Mouse (Mus musculus) granulocyte monocyte progenitor cell, adult 5-6 weeks (primary cell): ENCODE results near the gene Slc17a8. TPM values are rescaled to one million over a fixed set of nuclear protein-coding genes. Genes with fewer than 3 reads are reported as not detected.
"Not testable (repeated sequence)": the region's sequence is repeated elsewhere in the genome, so short reads cannot be mapped to it uniquely, and the experiment has no call there.

Experiments used
- ATAC-seq: replicated peaks from 2 replicates; pipeline ENCODE4 v1.8.0; 2016; ENCODE audit warnings: mild to moderate bottlenecking, moderate TSS enrichment, inconsistent platforms; ENCODE audit not compliant: poor library complexity, severe bottlenecking
- total RNA-seq, 2 experiments: library from RNA; stranded (forward) in 1 of 2; stranded (reverse) in 1 of 2; fragments of 200-712, 200-1000 nt in 1 of 2; fragments of >200 nt in 1 of 2; fragmentation: Nextera tagmentation in 1 of 2; gene quantifications; 2 replicates each; pipeline ENCODE4 v1.2.3; 2014 to 2017

Slc17a8 gene
- total RNA-seq, 2 experiments from 2014 or later, result not detected

GRCm38 (mm10) chr10:89594309-89594708 is 26.7 kb downstream of the Slc17a8 start:
- ATAC-seq, result peak; percentile 28; the same call in 1 of the 2 replicates

- no peak for ATAC-seq
Measured at GRCm38 (mm10) chr10:89592797-89593196, 28.3 kb downstream of the Slc17a8 start.

GRCm38 (mm10) chr10:89589877-89590276 is 31.2 kb downstream of the Slc17a8 start:
- ATAC-seq, result no peak

GRCm38 (mm10) chr10:89588708-89589107 is 32.3 kb downstream of the Slc17a8 start:
- no peak for ATAC-seq

GRCm38 (mm10) chr10:89584709-89585108 is 36.3 kb downstream of the Slc17a8 start:
- ATAC-seq, result no peak; the same call in 1 of the 2 replicates

GRCm38 (mm10) chr10:89578801-89579200 is 42.3 kb downstream of the Slc17a8 start:
- ATAC-seq, result no peak

- ATAC-seq, result no peak
Measured at GRCm38 (mm10) chr10:89577666-89578065, 43.4 kb downstream of the Slc17a8 start.

- no peak for ATAC-seq
Measured at GRCm38 (mm10) chr10:89573421-89573820, 47.6 kb downstream of the Slc17a8 start.

- no peak for ATAC-seq
Measured at GRCm38 (mm10) chr10:89572946-89573345, 48.1 kb downstream of the Slc17a8 start.

GRCm38 (mm10) chr10:89567391-89567790 is 53.7 kb downstream of the Slc17a8 start:
- no peak for ATAC-seq

- ATAC-seq, result no peak
Measured at GRCm38 (mm10) chr10:89565301-89566022, 55.6 kb downstream of the Slc17a8 start.

- peak; percentile 59 for ATAC-seq
Measured at GRCm38 (mm10) chr10:89562113-89562512, 58.9 kb downstream of the Slc17a8 start.

GRCm38 (mm10) chr10:89559351-89559750 is 61.7 kb downstream of the Slc17a8 start:
- no peak for ATAC-seq

GRCm38 (mm10) chr10:89554885-89555284 is 66.2 kb downstream of the Slc17a8 start:
- not testable (repeated sequence) for ATAC-seq

GRCm38 (mm10) chr10:89553855-89554254 is 67.2 kb downstream of the Slc17a8 start:
- not testable (repeated sequence) for ATAC-seq

GRCm38 (mm10) chr10:89553015-89553414 is 68.0 kb downstream of the Slc17a8 start:
- ATAC-seq, result no peak

GRCm38 (mm10) chr10:89551657-89552056 is 69.4 kb downstream of the Slc17a8 start:
- no peak for ATAC-seq

GRCm38 (mm10) chr10:89548028-89548427 is 73.0 kb downstream of the Slc17a8 start:
- ATAC-seq, result no peak

- no peak for ATAC-seq
Measured at GRCm38 (mm10) chr10:89546989-89547388, 74.1 kb downstream of the Slc17a8 start.

- ATAC-seq, result no peak
Measured at GRCm38 (mm10) chr10:89543867-89544266, 77.2 kb downstream of the Slc17a8 start.

GRCm38 (mm10) chr10:89542321-89542720 is 78.7 kb downstream of the Slc17a8 start:
- no peak for ATAC-seq
